Mouse (Mus musculus): ENCODE results near the gene Pth1r.

DNA sequence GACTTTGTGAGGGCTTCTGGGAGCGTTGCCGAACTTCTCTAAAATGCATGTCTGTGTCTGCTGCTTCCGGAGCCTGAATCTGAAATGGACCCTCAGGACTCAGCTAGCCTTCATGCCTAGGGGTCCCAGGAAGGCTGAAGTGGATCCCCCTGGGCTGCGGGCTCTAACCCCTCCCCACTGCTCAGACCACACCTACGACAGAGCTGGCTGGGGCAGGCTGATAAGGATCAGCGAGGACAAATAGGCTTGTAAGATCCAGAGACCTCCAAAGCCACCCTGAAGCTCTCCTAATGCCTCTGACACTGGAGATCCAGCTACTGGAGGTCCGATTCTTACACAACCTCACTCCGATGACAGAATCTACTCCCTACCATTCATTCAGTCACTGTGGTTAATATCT, 13.8 kb downstream of the Pth1r start:
- TF ChIP-seq POLR2A (IDR thresholded peaks at IDR 0.05; ENCODE audit: insufficient read depth, low read depth, low read length) (no peak), CTCF (IDR thresholded peaks at IDR 0.05; ENCODE audit: insufficient read depth, low read depth, low read length) (no peak)
